Mouse (Mus musculus) testis, adult 2 months (tissue): ENCODE results near the gene Dnhd1.

Experiments
- CTCF ChIP-seq: fragments of 200-500 bp; IDR thresholded peaks from 2 replicates; pipeline ENCODE4 v1.5.1; 2012; ENCODE audit warnings: low read depth, mild to moderate bottlenecking, inconsistent platforms, low read length, moderate library complexity; ENCODE audit not compliant: control insufficient read depth, insufficient read depth, insufficient replicate concordance
- POLR2A ChIP-seq: fragments of 200-500 bp; IDR thresholded peaks from 2 replicates; pipeline ENCODE4 v1.6.1; 2012; ENCODE audit warnings: low read depth, mild to moderate bottlenecking, inconsistent platforms, low read length, moderate library complexity; ENCODE audit not compliant: control insufficient read depth

GRCm38 (mm10) chr7:105752716-105753115 lies 102.1 kb downstream of the Dnhd1 start:
- no peak for TF ChIP-seq POLR2A
- no peak for TF ChIP-seq CTCF
